Mouse (Mus musculus): ENCODE results near the gene Zswim3.
A peak's percentile ranks its signal among the peaks of the same experiment; 100 is the strongest.
"Not testable (repeated sequence)": the region's sequence is repeated elsewhere in the genome, so short reads cannot be mapped to it uniquely, and the experiment has no call there.

Gene Zswim3

GRCm38 (mm10) chr2:164783926-164784581 lies 20.8 kb upstream of the Zswim3 start:
- DNase-seq, result no peak

- DNase-seq, result no peak
Observed at GRCm38 (mm10) chr2:164784869-164785420, 20.0 kb upstream of the Zswim3 start.

- peak; percentile 87 for DNase-seq
Observed at GRCm38 (mm10) chr2:164785481-164786387, 19.2 kb upstream of the Zswim3 start, which contains the start of gene Snx21. TSS of gene Snx21 (plus strand) at chr2:164785823.

- DNase-seq, result no peak
Observed at GRCm38 (mm10) chr2:164786388-164786885, 18.5 kb upstream of the Zswim3 start.

- DNase-seq, result no peak
Observed at GRCm38 (mm10) chr2:164787032-164787431, 17.9 kb upstream of the Zswim3 start.

- DNase-seq, result no peak
Observed at GRCm38 (mm10) chr2:164787779-164788178, 17.1 kb upstream of the Zswim3 start.

- no peak for DNase-seq
Observed at GRCm38 (mm10) chr2:164788411-164788810, 16.5 kb upstream of the Zswim3 start.

GRCm38 (mm10) chr2:164790451-164790850 lies 14.4 kb upstream of the Zswim3 start:
- no peak for DNase-seq

GRCm38 (mm10) chr2:164791841-164792261 lies 13.0 kb upstream of the Zswim3 start:
- no peak for DNase-seq

GRCm38 (mm10) chr2:164792400-164793190 lies 12.3 kb upstream of the Zswim3 start:
- no peak for DNase-seq

- DNase-seq, result no peak
Observed at GRCm38 (mm10) chr2:164793236-164793635, 11.7 kb upstream of the Zswim3 start.

- DNase-seq, result no peak
Observed at GRCm38 (mm10) chr2:164793772-164794171, 11.1 kb upstream of the Zswim3 start.

GRCm38 (mm10) chr2:164794293-164794692 lies 10.6 kb upstream of the Zswim3 start:
- peak; percentile 73 for DNase-seq

- DNase-seq, result no peak
Observed at GRCm38 (mm10) chr2:164795868-164796267, 9.0 kb upstream of the Zswim3 start.

- DNase-seq, result not testable (repeated sequence)
Observed at GRCm38 (mm10) chr2:164798554-164798953, 6.3 kb upstream of the Zswim3 start.

- no peak for DNase-seq
Observed at GRCm38 (mm10) chr2:164800252-164801004, 4.5 kb upstream of the Zswim3 start.

- no peak for DNase-seq
Observed at GRCm38 (mm10) chr2:164803201-164803920, 1.5 kb upstream of the Zswim3 start.

- no peak for DNase-seq
Observed at GRCm38 (mm10) chr2:164803921-164804313, 981 bp upstream of the Zswim3 start.

GRCm38 (mm10) chr2:164805332-164805718 lies 427 bp downstream of the Zswim3 start:
- DNase-seq, result no peak

- no peak for DNase-seq
Observed at GRCm38 (mm10) chr2:164806614-164807013, 1.7 kb downstream of the Zswim3 start.

GRCm38 (mm10) chr2:164813557-164813956 lies 8.7 kb downstream of the Zswim3 start:
- DNase-seq, result no peak

All from right cerebral cortex, postnatal 25 days (tissue).